Mouse (Mus musculus): Measurements from ENCODE around the gene Hcst. TPM values are rescaled to one million over a fixed set of nuclear protein-coding genes. Genes with fewer than 3 reads are reported as not detected.

Hcst gene
- polyA plus RNA-seq, 1 experiment from 2014 or later, result 6.7 TPM

DNA sequence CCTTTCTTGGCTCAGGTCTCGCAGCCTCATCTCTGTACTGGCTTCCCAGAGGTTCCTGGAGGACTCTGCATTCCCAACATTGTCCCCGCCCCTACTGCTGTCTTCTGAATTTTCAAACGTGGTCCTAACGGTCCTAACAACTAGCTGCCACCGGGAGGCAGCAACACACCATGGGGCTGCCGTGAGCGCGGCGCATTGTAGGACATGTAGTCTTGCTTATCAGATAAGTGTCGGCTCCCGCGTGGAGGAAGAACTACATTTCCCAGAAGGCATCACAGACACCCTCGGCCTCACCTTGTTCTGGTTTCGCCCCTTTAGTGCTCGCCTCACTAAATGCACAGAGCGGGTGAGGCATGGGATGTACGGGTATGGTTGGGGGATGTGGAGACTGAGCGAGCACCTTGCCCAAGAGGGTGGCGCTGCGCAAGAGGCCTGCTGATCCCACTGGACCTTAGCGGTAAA is 46.1 kb downstream of the Hcst start:
- Histone ChIP-seq H3K36me3 (replicated peaks) (no peaks in the 10 kb centered on the region), H3K27me3 (no peaks in the 10 kb centered on the region; the same call in 1 of the 2 replicates), H3K9me3 (replicated peaks) (no peaks in the 10 kb centered on the region), H3K4me3 (replicated peaks) (peak overlapping the region; percentile 53), H3K4me1 (replicated peaks) (peaks cover 4% of the 10 kb centered on the region), H3K9ac (0 out of 2 replicates have a peak overlapping the region, but pooled peaks have one; percentile 13), H3K4me2 (peak overlapping the region; percentile 72), H3K27ac (replicated peaks) (no peak overlapping the region)
- under 1% methylated on average over 21 of the region's 21 CpGs for WGBS (ENCODE audit: insufficient replicate concordance)
- ATAC-seq (ENCODE audit: insufficient read depth), result peak; percentile 94

Other genes starting within 250 kb of the Hcst start
- 5.6 and 7.7 TPM in 2 replicates for gene Cox7a1, start 235.7 kb downstream of the Hcst start, polyA plus RNA-seq (2015; fragmentation: Nextera tagmentation; extraction: Ambion mirVana)
- 36.2 and 40.8 TPM in 2 replicates for gene Capns1, start 221.0 kb downstream of the Hcst start, polyA plus RNA-seq (2015; fragmentation: Nextera tagmentation; extraction: Ambion mirVana)
- gene Polr2i, start 187.9 kb downstream of the Hcst start, polyA plus RNA-seq (2015; fragmentation: Nextera tagmentation; extraction: Ambion mirVana), result 43.3 and 44.4 TPM in 2 replicates
- 42.0 and 44.0 TPM in 2 replicates for gene Tbcb, start 187.6 kb downstream of the Hcst start, polyA plus RNA-seq (2015; fragmentation: Nextera tagmentation; extraction: Ambion mirVana)
- gene Ovol3, start 184.1 kb downstream of the Hcst start, polyA plus RNA-seq (2015; fragmentation: Nextera tagmentation; extraction: Ambion mirVana), result not detected in 2 replicates
- gene Thap8, start 139.8 kb downstream of the Hcst start, polyA plus RNA-seq (2015; fragmentation: Nextera tagmentation; extraction: Ambion mirVana), result 0.17 TPM in 2 replicates
- 8.1 and 8.9 TPM in 2 replicates for gene Wdr62, start 139.4 kb downstream of the Hcst start, polyA plus RNA-seq (2015; fragmentation: Nextera tagmentation; extraction: Ambion mirVana)
- gene Clip3, start 128.1 kb downstream of the Hcst start, polyA plus RNA-seq (2015; fragmentation: Nextera tagmentation; extraction: Ambion mirVana), result 0.55 and 0.76 TPM in 2 replicates
- gene Alkbh6, start 111.1 kb downstream of the Hcst start, polyA plus RNA-seq (2015; fragmentation: Nextera tagmentation; extraction: Ambion mirVana), result 15.9 and 16.5 TPM in 2 replicates
- 15.7 and 20.2 TPM in 2 replicates for gene Syne4, start 105.0 kb downstream of the Hcst start, polyA plus RNA-seq (2015; fragmentation: Nextera tagmentation; extraction: Ambion mirVana)
- gene E130208F15Rik, start 98.1 kb downstream of the Hcst start, polyA plus RNA-seq (2015; fragmentation: Nextera tagmentation; extraction: Ambion mirVana), result 1.4 and 2.0 TPM in 2 replicates
- 4.3 and 5.1 TPM in 2 replicates for gene Sdhaf1, start 96.0 kb downstream of the Hcst start, polyA plus RNA-seq (2015; fragmentation: Nextera tagmentation; extraction: Ambion mirVana)
- gene Lrfn3, start 57.1 kb downstream of the Hcst start, polyA plus RNA-seq (2015; fragmentation: Nextera tagmentation; extraction: Ambion mirVana), result 1.9 and 2.0 TPM in 2 replicates
- gene Tyrobp, start 6.1 kb downstream of the Hcst start, polyA plus RNA-seq (2015; fragmentation: Nextera tagmentation; extraction: Ambion mirVana), result 146 and 160 TPM in 2 replicates
- gene Nfkbid, start 1.9 kb upstream of the Hcst start, polyA plus RNA-seq (2015; fragmentation: Nextera tagmentation; extraction: Ambion mirVana), result 1.6 and 1.8 TPM in 2 replicates
- 5.3 and 6.2 TPM in 2 replicates for gene Aplp1, start 25.7 kb upstream of the Hcst start, polyA plus RNA-seq (2015; fragmentation: Nextera tagmentation; extraction: Ambion mirVana)
- 0.03 and 0.37 TPM in 2 replicates for gene Kirrel2, start 37.8 kb upstream of the Hcst start, polyA plus RNA-seq (2015; fragmentation: Nextera tagmentation; extraction: Ambion mirVana)
- 0.10 TPM in 1 of 2 replicates, not detected in the other for gene Nphs1, start 38.5 kb upstream of the Hcst start, polyA plus RNA-seq (2015; fragmentation: Nextera tagmentation; extraction: Ambion mirVana)
- 57.8 and 78.4 TPM in 2 replicates for gene Prodh2, start 73.8 kb upstream of the Hcst start, polyA plus RNA-seq (2015; fragmentation: Nextera tagmentation; extraction: Ambion mirVana)
- 2.6 and 3.0 TPM in 2 replicates for gene Arhgap33, start 115.2 kb upstream of the Hcst start, polyA plus RNA-seq (2015; fragmentation: Nextera tagmentation; extraction: Ambion mirVana)
- 4.9 and 5.3 TPM in 2 replicates for gene Hspb6, start 132.3 kb upstream of the Hcst start, polyA plus RNA-seq (2015; fragmentation: Nextera tagmentation; extraction: Ambion mirVana)
- 2.0 and 2.7 TPM in 2 replicates for gene Proser3, start 132.4 kb upstream of the Hcst start, polyA plus RNA-seq (2015; fragmentation: Nextera tagmentation; extraction: Ambion mirVana)
- 23.4 and 26.1 TPM in 2 replicates for gene Lin37, start 140.0 kb upstream of the Hcst start, polyA plus RNA-seq (2015; fragmentation: Nextera tagmentation; extraction: Ambion mirVana)
- gene U2af1l4, start 143.4 kb upstream of the Hcst start, polyA plus RNA-seq (2015; fragmentation: Nextera tagmentation; extraction: Ambion mirVana), result 32.4 and 35.4 TPM in 2 replicates
- gene Gm49396, start 143.5 kb upstream of the Hcst start, polyA plus RNA-seq (2015; fragmentation: Nextera tagmentation; extraction: Ambion mirVana), result 3.4 and 4.1 TPM in 2 replicates
- gene Psenen, start 143.8 kb upstream of the Hcst start, polyA plus RNA-seq (2015; fragmentation: Nextera tagmentation; extraction: Ambion mirVana), result 60.6 and 65.5 TPM in 2 replicates
- 2.3 and 2.8 TPM in 2 replicates for gene Igflr1, start 145.6 kb upstream of the Hcst start, polyA plus RNA-seq (2015; fragmentation: Nextera tagmentation; extraction: Ambion mirVana)
- 2.4 and 2.9 TPM in 2 replicates for gene Kmt2b, start 168.9 kb upstream of the Hcst start, polyA plus RNA-seq (2015; fragmentation: Nextera tagmentation; extraction: Ambion mirVana)
- gene Zbtb32, start 179.1 kb upstream of the Hcst start, polyA plus RNA-seq (2015; fragmentation: Nextera tagmentation; extraction: Ambion mirVana), result 0.17 and 0.22 TPM in 2 replicates
- 0.06 TPM in 1 of 2 replicates, not detected in the other for gene Upk1a, start 193.0 kb upstream of the Hcst start, polyA plus RNA-seq (2015; fragmentation: Nextera tagmentation; extraction: Ambion mirVana)
- 514 and 565 TPM in 2 replicates for gene Cox6b1, start 206.3 kb upstream of the Hcst start, polyA plus RNA-seq (2015; fragmentation: Nextera tagmentation; extraction: Ambion mirVana)
- gene Etv2, start 216.0 kb upstream of the Hcst start, polyA plus RNA-seq (2015; fragmentation: Nextera tagmentation; extraction: Ambion mirVana), result not detected in 2 replicates
- 49.4 and 54.0 TPM in 2 replicates for gene Rbm42, start 230.5 kb upstream of the Hcst start, polyA plus RNA-seq (2015; fragmentation: Nextera tagmentation; extraction: Ambion mirVana)
- 31.5 and 36.9 TPM in 2 replicates for gene Haus5, start 245.1 kb upstream of the Hcst start, polyA plus RNA-seq (2015; fragmentation: Nextera tagmentation; extraction: Ambion mirVana)

Measured in liver, embryonic 15.5 days (tissue).